Mouse (Mus musculus): Measurements from ENCODE around the gene H2afx. TPM values are rescaled to one million over a fixed set of nuclear protein-coding genes. Genes with fewer than 3 reads are reported as not detected.
"Not testable (repeated sequence)": the region's sequence is repeated elsewhere in the genome, so short reads cannot be mapped to it uniquely, and the experiment has no call there.

The H2afx gene
- total RNA-seq, 1 experiment: 967 TPM

- H3K27ac ChIP-seq (ENCODE audit: insufficient read depth, low read depth, low read length, poor library complexity, severe bottlenecking): no peak overlapping the region
- in situ Hi-C loops (cut with MboI; ENCODE audit: low sequenced_read_pairs in 2 of 2, unreplicated experiment in 2 of 2): no loop called here
These were observed 15.2 kb upstream of the H2afx start for GRCm38 (mm10) chr9:44319105-44319886.

GRCm38 (mm10) chr9:44319887-44320798, 14.4 kb upstream of the H2afx start, which contains the start of gene C2cd2l:
C2cd2l (minus strand) TSS chr9:44320285.
- in situ Hi-C loops (cut with MboI; ENCODE audit: low sequenced_read_pairs in 2 of 2, unreplicated experiment in 2 of 2): no loop called here

More at GRCm38 (mm10) chr9:44319105-44319886, 15.2 kb upstream of the H2afx start:
- H3K4me3 ChIP-seq (ENCODE audit: insufficient read depth in 1 of 2, low read depth in 1 of 2, low read length in 2 of 2, poor library complexity in 1 of 2, severe bottlenecking in 1 of 2): peak overlapping the region; percentile 88 to 91
- DNase-seq (ENCODE audit: low read depth, low spot score): no peak
- TF ChIP-seq CHD2 (IDR thresholded peaks at IDR 0.05; ENCODE audit: low read depth, low read length): no peak
- no peak for TF ChIP-seq ZC3H11A (IDR thresholded peaks at IDR 0.05; ENCODE audit: borderline replicate concordance, low read depth, low read length)
- TF ChIP-seq ZNF384 (IDR thresholded peaks at IDR 0.05; ENCODE audit: low read depth, low read length): no peak
- no peak for TF ChIP-seq MAFK (IDR thresholded peaks at IDR 0.05; ENCODE audit: insufficient read depth, low read depth, low read length)
- TF ChIP-seq HCFC1 (IDR thresholded peaks at IDR 0.05; ENCODE audit: borderline replicate concordance, insufficient read depth, low read length): no peak
- peaks cover 0 to 3% of the 10 kb centered on the region in 2 experiments; a peak in 1 of 4 replicates for H3K4me1 ChIP-seq (ENCODE audit: control insufficient read depth in 2 of 2, insufficient read depth in 2 of 2, low read length in 2 of 2, poor library complexity in 1 of 2)
- no peaks in the 10 kb centered on the region for H3K9me3 ChIP-seq (ENCODE audit: control insufficient read depth, insufficient read depth, low read depth, low read length)
- no peaks in the 10 kb centered on the region for H3K36me3 ChIP-seq (ENCODE audit: control insufficient read depth, insufficient read depth, low read length, poor library complexity, severe bottlenecking)
- peak overlapping the region; percentile 78 for H3K9ac ChIP-seq (ENCODE audit: insufficient read depth, low read depth, low read length, poor library complexity, severe bottlenecking)

GRCm38 (mm10) chr9:44320799-44321133, 13.7 kb upstream of the H2afx start:
- DNase-seq (ENCODE audit: low read depth, low spot score): no peak
- peaks cover 0 to 3% of the 10 kb centered on the region in 2 experiments; a peak in 1 of 4 replicates for H3K4me1 ChIP-seq (ENCODE audit: control insufficient read depth in 2 of 2, insufficient read depth in 2 of 2, low read length in 2 of 2, poor library complexity in 1 of 2)
- peak overlapping the region; percentile 37 for H3K9ac ChIP-seq (ENCODE audit: insufficient read depth, low read depth, low read length, poor library complexity, severe bottlenecking)
- in situ Hi-C loops (cut with MboI; ENCODE audit: low sequenced_read_pairs in 2 of 2, unreplicated experiment in 2 of 2): no loop called here
- H3K9me3 ChIP-seq (ENCODE audit: control insufficient read depth, insufficient read depth, low read depth, low read length): no peaks in the 10 kb centered on the region
- no peak overlapping the region for H3K27ac ChIP-seq (ENCODE audit: insufficient read depth, low read depth, low read length, poor library complexity, severe bottlenecking)
- TF ChIP-seq ZC3H11A (IDR thresholded peaks at IDR 0.05; ENCODE audit: borderline replicate concordance, low read depth, low read length) (no peak), HCFC1 (IDR thresholded peaks at IDR 0.05; ENCODE audit: borderline replicate concordance, insufficient read depth, low read length) (no peak), ZNF384 (IDR thresholded peaks at IDR 0.05; ENCODE audit: low read depth, low read length) (no peak), MAFK (IDR thresholded peaks at IDR 0.05; ENCODE audit: insufficient read depth, low read depth, low read length) (no peak), CHD2 (IDR thresholded peaks at IDR 0.05; ENCODE audit: low read depth, low read length) (no peak)
- peak overlapping the region; percentile 39 to 41; a peak in 3 of 4 replicates for H3K4me3 ChIP-seq (ENCODE audit: insufficient read depth in 1 of 2, low read depth in 1 of 2, low read length in 2 of 2, poor library complexity in 1 of 2, severe bottlenecking in 1 of 2)
- H3K36me3 ChIP-seq (ENCODE audit: control insufficient read depth, insufficient read depth, low read length, poor library complexity, severe bottlenecking): no peaks in the 10 kb centered on the region

More at GRCm38 (mm10) chr9:44319887-44320798, 14.4 kb upstream of the H2afx start, which contains the start of gene C2cd2l:
- H3K9me3 ChIP-seq (ENCODE audit: control insufficient read depth, insufficient read depth, low read depth, low read length): no peaks in the 10 kb centered on the region
- H3K27ac ChIP-seq (ENCODE audit: insufficient read depth, low read depth, low read length, poor library complexity, severe bottlenecking): no peak within 1 kb of the TSS
- peak within 1 kb of the TSS; percentile 88 to 91 for H3K4me3 ChIP-seq (ENCODE audit: insufficient read depth in 1 of 2, low read depth in 1 of 2, low read length in 2 of 2, poor library complexity in 1 of 2, severe bottlenecking in 1 of 2)
- H3K9ac ChIP-seq (ENCODE audit: insufficient read depth, low read depth, low read length, poor library complexity, severe bottlenecking): peak within 1 kb of the TSS; percentile 78
- peaks cover 0 to 3% of the 10 kb centered on the region in 2 experiments; a peak in 1 of 4 replicates for H3K4me1 ChIP-seq (ENCODE audit: control insufficient read depth in 2 of 2, insufficient read depth in 2 of 2, low read length in 2 of 2, poor library complexity in 1 of 2)
- TF ChIP-seq MAFK (IDR thresholded peaks at IDR 0.05; ENCODE audit: insufficient read depth, low read depth, low read length): no peak
- peak; percentile 15; the same call in 1 of the 2 replicates for TF ChIP-seq HCFC1 (IDR thresholded peaks at IDR 0.05; ENCODE audit: borderline replicate concordance, insufficient read depth, low read length)
- no peaks in the 10 kb centered on the region for H3K36me3 ChIP-seq (ENCODE audit: control insufficient read depth, insufficient read depth, low read length, poor library complexity, severe bottlenecking)
- peak; percentile 95 for DNase-seq (ENCODE audit: low read depth, low spot score)

GRCm38 (mm10) chr9:44323656-44324055, 10.8 kb upstream of the H2afx start:
- DNase-seq (ENCODE audit: low read depth, low spot score); in situ Hi-C loops (cut with MboI; ENCODE audit: low sequenced_read_pairs in 2 of 2, unreplicated experiment in 2 of 2); H3K36me3 ChIP-seq (ENCODE audit: control insufficient read depth, insufficient read depth, low read length, poor library complexity, severe bottlenecking); H3K9me3 ChIP-seq (ENCODE audit: control insufficient read depth, insufficient read depth, low read depth, low read length); H3K4me1 ChIP-seq (ENCODE audit: control insufficient read depth in 2 of 2, insufficient read depth in 2 of 2, low read length in 2 of 2, poor library complexity in 1 of 2); H3K4me3 ChIP-seq (ENCODE audit: insufficient read depth in 1 of 2, low read depth in 1 of 2, low read length in 2 of 2, poor library complexity in 1 of 2, severe bottlenecking in 1 of 2); H3K27ac ChIP-seq (ENCODE audit: insufficient read depth, low read depth, low read length, poor library complexity, severe bottlenecking); H3K9ac ChIP-seq (ENCODE audit: insufficient read depth, low read depth, low read length, poor library complexity, severe bottlenecking): not testable (repeated sequence)
- TF ChIP-seq ZNF384 (IDR thresholded peaks at IDR 0.05; ENCODE audit: low read depth, low read length): peak; percentile 82
